Mouse (Mus musculus) thymus, postnatal 4 days (tissue): Measurements from ENCODE around the gene Atp13a3.

Experiments
- DNase-seq: peaks from one replicate; pipeline ENCODE4 v3.0.0; 2021

Gene Atp13a3

DNA sequence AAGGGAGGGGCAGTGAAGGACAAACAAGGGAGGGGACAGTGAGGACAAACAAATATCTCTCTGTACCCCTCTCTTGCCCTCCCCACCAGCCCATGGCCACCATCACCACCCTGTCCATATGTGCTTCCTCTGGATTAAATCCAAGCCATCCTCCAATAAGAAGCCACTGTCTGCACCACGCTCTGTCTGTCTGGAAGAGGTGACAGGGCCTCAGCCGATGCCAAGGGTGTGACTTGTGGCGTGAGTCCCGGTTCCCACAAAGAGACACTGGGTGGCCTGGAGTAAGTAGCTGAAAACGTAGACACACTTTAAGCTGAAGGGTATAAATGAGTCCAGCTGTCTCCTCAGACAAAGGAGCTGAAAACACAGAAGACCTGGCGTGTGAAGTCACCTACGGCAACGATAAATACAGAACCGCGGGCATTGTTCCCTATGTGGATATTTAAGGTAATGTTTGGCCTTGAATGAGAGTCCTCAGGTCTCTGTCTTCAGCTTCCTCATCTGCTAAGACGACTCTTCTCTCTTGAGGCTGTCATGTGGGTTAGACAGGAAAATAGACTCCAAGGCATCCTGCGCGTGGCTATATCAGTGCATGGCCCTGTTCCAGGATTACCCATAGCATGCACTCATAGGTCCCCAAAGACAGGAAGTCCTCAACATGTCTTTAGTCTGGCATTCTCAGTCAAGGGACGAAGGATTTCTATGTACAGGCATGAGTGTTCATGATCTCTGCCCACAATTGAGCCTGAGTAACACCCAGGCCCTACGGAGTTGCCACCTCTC lies 130.0 kb downstream of the Atp13a3 start:
- DNase-seq: no peak

DNA sequence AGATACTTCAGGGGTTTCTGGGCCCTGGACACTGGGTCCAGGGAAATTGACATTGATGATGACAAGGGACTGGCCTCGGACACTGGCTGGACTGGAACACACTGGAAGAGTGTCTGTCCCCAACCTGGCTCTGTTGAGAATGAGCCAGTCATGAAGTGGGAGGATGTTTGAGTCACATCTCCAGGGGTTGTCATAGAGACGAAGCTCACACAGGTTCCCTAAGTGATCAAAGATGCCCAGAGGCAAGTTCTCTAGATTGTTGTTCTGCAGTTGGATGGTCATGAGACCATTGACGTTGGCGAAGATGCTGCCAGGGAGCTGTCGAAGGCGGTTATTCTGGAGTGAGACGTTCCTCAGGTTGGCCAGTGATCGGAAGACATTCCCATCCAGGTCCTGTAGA lies 132.7 kb downstream of the Atp13a3 start:
- no peak for DNase-seq

DNA sequence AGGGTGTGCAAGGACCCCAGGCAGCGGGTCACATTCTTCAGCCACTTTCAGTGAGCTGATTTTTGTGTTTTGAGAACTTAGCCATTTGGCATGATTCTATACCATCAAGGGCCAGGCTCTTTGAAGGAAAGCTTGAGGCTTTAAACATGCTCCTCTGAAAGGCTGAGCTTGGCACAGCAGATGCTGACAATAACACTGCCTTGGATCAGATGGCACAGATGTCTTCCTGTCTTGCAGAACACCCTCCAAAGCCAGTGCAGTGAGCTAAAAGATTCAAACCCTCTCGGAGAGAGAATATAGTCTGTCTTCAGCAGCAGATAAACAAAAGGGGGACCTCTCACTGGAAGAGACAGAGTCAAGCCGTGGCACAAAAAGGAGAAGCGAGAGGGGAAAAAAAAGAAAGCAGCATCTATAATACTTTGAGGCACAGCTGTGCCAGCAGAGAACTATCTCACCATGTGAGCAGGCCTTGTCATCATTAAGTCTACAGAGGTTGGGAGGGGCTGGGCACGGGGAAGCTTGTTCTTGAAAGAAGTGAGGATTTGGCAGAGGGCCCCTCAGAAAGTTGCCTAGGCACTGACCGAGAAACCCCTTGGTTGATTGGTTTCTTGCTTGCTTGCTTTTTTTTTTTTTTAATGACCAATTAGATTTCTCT lies 133.7 kb downstream of the Atp13a3 start:
- peak; percentile 52 for DNase-seq

DNA sequence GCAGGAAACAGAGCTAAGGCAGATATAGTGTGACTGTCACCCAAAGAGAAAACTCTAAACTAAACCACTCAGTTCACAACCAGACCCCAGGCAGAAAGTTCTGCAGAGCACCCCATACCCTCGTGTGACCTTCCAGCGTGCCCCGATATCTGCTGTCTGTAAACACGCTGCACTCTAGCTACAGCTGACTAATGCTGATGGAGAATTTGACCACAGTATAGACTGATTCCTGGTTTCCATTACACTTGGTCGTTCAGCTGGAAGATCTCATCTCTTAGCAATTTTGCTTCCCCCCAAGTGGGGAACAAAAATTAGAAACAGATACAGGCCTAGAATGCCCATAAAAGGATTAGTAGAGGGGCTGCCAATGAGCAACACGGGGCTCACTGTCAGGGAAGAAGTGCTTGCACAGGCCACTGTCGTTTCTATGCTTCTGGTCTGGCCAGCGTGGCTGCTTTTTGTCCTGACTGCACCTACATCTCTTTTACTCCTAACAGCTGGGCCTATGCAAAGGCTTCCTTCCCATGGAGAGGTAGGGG lies 134.5 kb downstream of the Atp13a3 start:
- peak; percentile 8 for DNase-seq

DNA sequence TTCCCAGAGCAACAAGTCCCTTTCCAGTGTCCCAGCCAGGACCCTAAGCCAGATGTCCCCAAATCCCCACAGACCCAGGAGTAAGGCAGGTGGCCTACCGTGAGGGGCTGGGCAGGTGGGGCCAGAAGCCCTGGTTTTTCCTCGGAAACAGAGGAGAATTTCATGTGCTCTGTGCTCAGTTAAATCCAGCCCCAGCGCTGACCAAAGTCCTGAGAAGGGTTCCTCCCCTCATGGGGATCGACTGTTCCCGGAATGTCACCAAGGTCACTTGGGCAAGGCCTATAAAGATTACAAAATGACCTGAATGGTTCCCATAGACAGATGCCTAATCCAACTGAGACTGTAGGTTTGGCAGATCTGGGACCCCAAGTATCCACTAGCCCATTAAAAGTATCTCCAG lies 138.4 kb downstream of the Atp13a3 start, which contains the start of gene Cpn2:
Gene Cpn2 (minus strand): TSS at position 141 of the 400 bp plus-strand sequence.
- no peak for DNase-seq

DNA sequence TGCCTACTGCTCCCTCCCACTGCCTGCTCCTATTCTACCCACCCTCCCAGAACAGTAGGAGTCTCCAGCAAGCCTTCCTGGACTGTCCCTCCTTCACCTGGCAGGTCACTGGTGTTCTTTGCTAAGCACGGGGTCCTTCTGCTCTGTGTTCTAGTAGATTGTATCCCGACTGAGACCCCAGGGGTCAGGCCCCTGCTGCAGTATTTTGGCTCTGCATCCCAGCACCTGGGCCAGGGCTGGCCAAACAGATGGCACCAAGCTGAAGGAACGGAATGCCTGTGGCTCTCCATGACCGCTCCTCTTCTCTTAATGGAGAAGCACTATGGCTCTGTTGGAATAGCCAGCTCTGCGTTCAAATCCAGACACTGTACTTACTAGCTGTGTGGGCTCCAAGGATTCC lies 139.2 kb downstream of the Atp13a3 start:
- DNase-seq: no peak

DNA sequence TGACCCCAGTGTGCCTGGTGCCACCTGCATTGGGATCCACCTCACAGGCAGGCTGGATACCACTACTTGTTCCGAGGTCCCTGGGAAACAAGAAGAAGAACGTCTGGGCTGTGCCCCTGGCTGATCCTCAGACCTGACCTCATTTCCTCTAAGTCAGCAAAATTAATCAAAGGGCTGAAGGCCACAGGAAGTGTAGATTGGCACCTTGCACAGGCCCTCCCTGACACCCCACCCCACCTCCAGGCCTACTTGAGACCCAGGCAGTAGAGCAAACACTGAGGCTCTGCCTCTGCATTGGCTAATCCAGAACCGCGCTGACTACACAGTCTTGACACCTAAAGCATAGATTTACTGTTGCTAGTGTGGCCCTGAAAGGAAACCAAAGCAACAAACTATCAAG lies 140.2 kb downstream of the Atp13a3 start:
- DNase-seq: no peak

DNA sequence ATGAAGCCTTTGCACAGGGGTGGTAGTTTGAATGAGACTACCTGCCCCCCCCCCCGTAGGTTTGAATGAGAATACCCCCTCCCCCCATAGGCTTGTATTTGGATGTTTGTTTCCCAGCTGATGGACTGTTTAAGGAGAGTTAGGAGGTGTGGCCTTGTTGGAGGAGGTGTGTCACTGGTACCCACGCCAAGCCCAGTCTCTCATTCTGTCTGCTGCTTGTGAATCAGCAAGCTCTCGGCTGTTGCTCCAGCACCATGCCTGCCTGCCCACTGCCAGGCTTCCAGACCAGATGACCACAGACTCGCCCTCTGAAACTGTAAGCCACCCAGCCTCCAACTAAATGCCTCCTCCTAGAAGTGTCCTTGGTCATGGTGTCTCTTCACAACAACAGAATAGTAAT lies 142.6 kb downstream of the Atp13a3 start:
- no peak for DNase-seq

DNA sequence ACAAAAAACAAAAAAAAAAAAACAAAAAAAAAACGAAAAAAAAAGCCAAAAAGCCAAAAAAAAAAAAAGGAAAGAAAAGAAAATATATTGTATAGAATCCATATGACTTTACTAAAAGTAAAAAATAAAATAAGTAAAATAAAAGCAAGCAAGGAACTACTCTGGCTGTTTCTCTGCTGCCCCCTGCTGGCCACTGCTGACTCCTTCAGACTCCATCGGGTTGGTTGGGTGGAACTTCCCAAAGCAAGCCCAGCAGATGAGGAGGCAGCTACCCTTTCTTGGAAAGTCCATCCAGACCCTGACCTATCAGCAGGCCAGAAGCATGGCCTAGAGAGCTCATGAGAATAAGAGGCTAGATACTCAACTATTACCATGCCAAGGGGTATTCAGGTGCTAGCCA lies 143.1 kb downstream of the Atp13a3 start:
- peak; percentile 89 for DNase-seq
